Mouse (Mus musculus) ovary, postnatal 14 days (tissue): ENCODE measurements around the gene Pdzd11.

Experiments
- DNase-seq: peaks from one replicate; pipeline ENCODE4 v3.0.0; 2022; ENCODE audit warnings: low spot score

The Pdzd11 gene

GRCm38 (mm10) chrX:100625802-100626793, at the start of gene Pdzd11:
Gene Pdzd11 (minus strand): TSS chrX:100626568.
- DNase-seq = peak; percentile 67

DNA sequence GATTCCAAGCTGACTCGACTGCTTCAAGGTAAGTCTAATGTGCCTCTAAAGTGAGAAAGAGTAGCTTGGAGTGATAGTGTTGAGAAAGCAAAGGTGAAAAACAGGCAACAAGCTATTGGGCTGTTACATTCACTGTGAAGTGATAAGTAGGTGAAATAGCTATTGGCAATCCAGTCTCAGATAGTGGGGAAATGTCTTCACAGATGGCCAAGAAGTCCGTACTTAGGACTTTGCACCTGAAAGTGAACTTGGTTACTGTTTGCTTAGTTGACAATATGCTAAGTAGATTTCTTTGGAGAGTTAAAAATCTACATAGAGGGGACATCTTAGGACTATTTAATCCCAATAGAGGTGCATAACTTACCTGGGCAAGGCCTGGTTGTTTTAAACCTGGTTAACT, 38.5 kb upstream of the Pdzd11 start:
- no peak for DNase-seq

DNA sequence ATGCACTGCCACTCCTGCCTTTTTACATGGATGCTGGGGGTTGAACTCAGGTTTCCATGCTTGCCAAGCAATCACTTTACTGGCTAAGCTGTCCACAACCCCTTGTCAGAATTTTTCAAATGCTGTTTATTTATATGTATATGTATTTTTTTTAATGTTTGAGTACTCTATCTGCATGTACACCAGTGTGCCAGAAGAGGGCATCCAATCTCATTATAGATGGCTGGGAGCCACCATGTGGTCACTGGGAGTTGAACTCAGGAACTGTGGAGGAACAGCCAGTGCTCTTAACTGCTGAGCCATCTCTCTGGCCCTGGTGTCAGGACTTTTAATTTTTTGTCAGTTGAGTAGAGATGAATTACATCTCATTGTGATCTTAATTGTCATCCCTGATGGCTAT, 26.5 kb upstream of the Pdzd11 start:
- no peak for DNase-seq

GRCm38 (mm10) chrX:100638477-100638876, 12.1 kb upstream of the Pdzd11 start:
- no peak for DNase-seq

GRCm38 (mm10) chrX:100629076-100629475, 2.7 kb upstream of the Pdzd11 start:
- DNase-seq = no peak

DNA sequence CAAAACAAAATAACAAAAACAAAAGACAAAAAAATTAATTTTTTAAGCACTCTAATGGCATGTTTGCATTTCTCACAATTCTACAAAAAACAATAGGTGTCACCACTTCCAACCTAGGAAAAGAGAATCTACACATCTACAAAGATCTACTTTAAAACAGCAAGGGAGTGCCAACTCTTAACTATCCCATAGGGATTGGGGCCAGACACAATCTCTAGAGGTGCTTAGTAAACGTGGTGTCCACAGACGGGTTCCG, 894 bp downstream of the Pdzd11 start, which contains the start of gene Kif4:
Gene Kif4, plus strand, starts transcription at position 192 of the 256 bp plus-strand sequence.
- no peak for DNase-seq

DNA sequence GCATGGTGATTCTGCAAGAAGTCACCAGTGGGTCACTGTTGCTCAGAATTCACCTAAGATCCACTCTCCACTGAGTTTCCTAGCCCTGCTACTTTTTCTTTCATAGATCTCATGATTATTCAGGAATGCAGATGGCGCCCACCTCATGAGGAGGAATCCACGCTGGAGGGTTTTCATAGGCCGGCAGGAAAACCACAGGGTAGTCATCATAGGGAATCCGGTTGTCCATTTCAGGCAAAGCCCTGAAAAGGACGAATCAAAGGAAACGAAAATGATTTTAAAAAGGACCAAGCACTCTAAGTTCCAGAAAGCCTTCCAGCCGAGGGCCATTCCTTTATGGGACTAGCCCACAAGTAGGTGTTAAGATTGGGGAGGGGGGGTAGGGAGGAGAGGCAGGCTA, 1.2 kb downstream of the Pdzd11 start:
- DNase-seq = no peak

DNA sequence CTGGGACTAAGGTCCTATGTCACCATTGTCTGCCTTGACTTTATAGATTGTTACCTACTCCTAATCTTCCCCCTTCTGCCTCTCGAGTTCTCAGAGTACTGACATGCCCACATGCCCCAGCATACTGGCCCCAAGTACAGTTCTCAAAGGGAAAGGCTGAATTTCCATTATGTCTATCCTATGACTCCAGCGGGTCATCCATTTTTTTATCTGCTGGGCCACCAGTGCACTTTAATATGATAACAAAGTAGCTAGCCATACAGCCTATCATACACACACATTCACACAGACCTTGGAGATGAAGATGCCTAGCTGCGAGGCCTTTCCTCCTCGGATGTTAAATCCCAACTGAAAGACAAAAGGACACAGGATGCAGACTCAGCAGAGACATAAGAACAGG, 2.1 kb downstream of the Pdzd11 start:
- no peak for DNase-seq

DNA sequence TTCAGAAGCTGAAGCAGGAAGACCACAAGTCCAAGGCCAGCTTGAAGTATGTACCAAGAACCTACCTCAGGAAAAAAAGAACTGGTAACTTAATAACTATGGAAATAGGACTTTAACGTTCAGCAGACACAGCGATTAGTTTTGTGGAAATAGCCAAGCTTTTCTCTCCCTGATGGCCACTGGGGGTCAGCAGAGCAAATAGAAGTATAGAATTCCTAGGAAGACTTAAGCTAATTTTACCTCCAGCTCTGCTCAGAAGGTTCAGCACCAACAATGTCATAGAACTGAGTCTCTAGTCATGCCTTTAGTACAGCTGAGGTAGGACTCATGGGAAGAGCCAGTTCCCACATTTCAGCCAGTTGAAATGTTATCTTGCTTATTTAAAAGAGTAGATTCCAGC, 5.0 kb downstream of the Pdzd11 start:
- DNase-seq = no peak

DNA sequence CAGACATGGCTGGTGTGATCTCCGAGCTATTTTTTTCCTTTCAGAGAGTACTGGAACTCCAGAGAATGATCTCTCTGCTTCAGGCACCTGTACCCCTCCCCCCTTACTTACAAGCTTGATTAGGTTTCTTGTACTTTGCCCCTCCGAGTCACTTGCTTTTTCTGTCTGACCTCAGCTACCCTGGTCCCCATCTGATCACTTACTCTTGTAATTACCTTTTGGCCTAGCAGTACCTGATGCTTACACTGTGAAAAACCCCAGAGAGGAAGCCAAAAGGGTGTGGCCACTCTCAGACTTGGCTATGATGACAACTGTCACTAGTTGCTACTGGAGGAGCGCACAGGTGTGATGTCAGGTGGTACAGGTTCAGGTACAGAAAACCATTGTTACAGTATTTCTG, 7.9 kb downstream of the Pdzd11 start:
- no peak for DNase-seq

- no peak for DNase-seq
These were observed 21.1 kb downstream of the Pdzd11 start, which contains the start of gene Arr3 for GRCm38 (mm10) chrX:100605314-100605713. Gene Arr3 (plus strand): TSS chrX:100605497.

- no peak for DNase-seq
These were observed 26.6 kb downstream of the Pdzd11 start for GRCm38 (mm10) chrX:100599755-100600154.

GRCm38 (mm10) chrX:100597439-100597838, 28.9 kb downstream of the Pdzd11 start:
- DNase-seq = peak; percentile 11

DNA sequence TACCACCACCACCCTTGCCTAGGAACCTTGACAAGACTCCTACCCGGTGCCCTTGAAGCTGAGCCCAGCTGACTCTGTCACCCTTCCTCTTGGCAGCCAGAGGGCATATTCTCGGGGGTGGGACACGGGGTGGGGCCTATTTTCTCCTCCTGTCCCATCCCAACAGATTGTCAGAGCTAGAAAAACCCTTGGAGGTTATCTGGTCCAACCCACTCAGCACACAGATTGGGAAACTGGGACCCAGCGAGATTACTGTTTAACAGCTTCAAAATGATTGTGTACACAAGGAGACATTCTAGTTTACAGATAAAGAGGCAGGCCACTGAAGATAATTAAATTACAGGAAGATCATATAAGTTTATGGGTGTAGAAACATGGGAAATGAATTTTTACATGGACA, 31.6 kb downstream of the Pdzd11 start, which contains the start of gene P2ry4:
Gene P2ry4, minus strand, starts transcription at position 79 of the 400 bp plus-strand sequence.
- DNase-seq = no peak
